Mouse (Mus musculus) myocyte (in vitro differentiated cells): ENCODE results near the gene Hoxa2.

Experiments used
- MAX ChIP-seq: IDR thresholded peaks from one replicate; pipeline ENCODE4 v1.6.1; 2011; ENCODE audit warnings: low read depth, mild to moderate bottlenecking, control low read depth
- POLR2A ChIP-seq: IDR thresholded peaks from one replicate; pipeline ENCODE4 v1.6.1; 2011; ENCODE audit warnings: low read depth, mild to moderate bottlenecking, control low read depth, moderate library complexity; ENCODE audit not compliant: insufficient read length
- POLR2AphosphoS2 ChIP-seq: IDR thresholded peaks from one replicate; pipeline ENCODE4 v1.6.1; 2011; ENCODE audit warnings: low read depth, control low read depth; ENCODE audit not compliant: insufficient read length

GRCm38 (mm10) chr6:52139115-52139514 lies 25.5 kb downstream of the Hoxa2 start:
- TF ChIP-seq MAX (no peak), POLR2AphosphoS2 (no peak), POLR2A (no peak)
